Mouse (Mus musculus) adrenal gland, postnatal 25 days (tissue): ENCODE data around the gene Sesn1. TPM values are rescaled to one million over a fixed set of nuclear protein-coding genes. Genes with fewer than 3 reads are reported as not detected.

Source experiments
- DNase-seq: peaks from one replicate; pipeline ENCODE4 v3.0.0; 2021; ENCODE audit warnings: mixed read lengths
- total RNA-seq: library from RNA; stranded (reverse); gene quantifications from 2 replicates; pipeline ENCODE4 v1.2.3, GENCODE M21; 2021

Gene Sesn1
- total RNA-seq, 1 experiment from 2014 or later: 21.5 TPM

DNA sequence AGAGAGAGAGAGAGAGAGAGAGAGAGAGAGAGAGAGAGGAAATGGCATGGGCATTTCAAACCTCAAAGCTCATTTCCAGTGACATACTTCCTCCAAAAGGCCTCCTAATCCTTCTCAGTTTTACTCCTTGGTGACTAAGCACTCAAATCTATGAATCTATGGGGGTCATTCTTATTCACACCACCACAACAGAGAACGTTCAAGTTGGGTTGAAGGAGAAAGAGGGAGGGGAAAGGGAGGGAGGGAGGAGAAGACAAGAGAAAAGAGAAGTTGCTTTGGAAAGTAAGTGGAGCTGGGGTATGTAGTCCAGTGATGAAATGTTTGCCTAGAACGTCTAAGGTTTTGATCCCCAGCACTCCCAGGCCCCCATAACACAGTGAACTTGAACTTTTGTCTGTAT, 60.4 kb downstream of the Sesn1 start:
- DNase-seq: no peak

DNA sequence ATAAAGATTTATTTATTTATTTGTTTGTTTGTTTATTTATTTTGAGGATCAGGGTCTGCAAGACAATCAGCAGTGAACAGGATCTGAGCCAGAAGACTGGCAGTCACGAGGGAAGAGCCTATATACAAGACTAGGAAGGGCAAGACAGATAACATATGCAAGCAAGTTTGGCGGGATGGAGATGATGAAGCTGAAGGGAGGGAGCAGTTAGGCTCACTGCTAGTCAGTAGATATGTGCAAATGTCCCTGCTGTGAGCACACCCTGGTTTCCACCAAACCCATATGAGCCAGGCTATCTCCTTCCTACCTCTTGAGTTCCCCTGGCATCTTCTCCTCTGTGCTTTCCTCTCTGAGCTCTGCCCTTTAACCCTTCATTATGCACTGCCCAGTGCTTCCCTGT, 61.8 kb downstream of the Sesn1 start:
- no peak for DNase-seq

DNA sequence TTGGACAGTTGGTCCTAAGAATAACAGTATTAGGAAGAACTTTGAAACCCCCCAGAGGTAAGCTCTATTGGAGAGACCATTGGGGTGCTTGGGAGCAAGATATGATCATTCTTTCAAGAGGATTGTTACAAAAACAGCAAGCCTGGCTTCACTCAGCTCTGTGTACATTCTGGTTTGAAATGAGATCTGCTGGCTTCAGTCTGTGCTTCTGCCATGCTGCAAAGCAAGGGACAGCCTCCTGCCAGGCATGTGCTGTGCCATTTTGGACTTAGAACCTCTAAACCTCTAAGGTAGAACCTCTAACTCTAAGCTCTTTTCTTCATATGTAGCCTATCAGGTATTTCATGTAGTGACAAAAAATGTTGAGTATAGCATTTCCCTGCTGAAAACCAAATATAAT, 65.9 kb downstream of the Sesn1 start:
- DNase-seq: no peak

DNA sequence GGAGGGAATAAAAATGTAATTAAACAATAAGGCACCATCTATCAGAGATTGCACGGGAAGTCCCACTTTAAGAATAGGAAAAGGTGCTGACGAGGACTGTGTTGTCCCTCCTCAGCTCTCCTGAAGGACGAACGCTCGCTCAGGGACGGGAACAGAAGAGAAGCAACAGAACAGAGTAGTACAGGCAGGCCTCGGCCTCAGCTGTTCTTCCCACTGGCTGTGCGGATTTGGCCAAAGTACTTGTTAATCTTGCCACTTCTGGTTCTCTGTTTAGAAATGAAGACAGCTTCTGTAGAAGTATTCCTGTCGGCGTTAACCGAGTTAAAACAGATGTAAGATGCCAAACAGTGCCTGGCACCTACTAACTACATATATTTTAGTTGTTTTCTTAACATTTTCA, 68.6 kb downstream of the Sesn1 start:
- no peak for DNase-seq

DNA sequence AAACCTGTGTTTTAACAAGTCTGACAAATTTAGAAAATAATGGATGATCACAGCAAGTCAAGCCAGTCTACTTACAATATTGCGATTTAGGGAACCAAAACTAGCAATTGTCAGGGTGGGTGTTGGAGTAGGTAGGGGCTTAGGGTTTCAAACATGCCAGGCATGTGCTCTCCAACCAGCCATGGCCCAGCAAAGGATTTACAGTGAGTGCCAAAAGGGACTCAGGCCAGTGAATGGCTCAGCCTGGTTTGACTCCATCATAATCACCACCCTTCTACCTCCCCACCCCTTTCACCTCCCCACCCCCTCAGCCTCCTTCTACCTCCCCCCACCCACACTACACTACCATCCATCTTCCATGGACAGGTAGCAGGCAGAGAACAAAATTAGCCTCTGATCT, 69.9 kb downstream of the Sesn1 start:
- no peak for DNase-seq

DNA sequence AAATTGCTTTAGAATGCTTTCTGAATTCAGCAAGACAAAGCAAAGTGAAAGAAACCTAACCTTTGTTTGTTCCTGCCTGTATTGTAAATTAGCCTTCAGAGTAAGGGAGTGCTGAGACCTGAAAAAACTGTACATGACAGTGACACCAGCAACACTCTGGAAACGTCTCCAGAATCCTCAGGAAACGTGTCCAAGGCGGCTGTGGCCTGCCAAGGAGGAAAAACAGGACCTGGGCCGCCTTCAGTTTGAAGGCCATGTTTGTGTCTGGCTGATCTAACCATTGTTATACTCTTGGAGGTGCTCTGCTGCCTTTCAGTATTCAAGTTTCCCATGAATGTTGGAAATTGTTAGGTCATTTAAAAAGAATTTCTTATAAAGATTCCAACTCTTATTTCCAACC, 70.5 kb downstream of the Sesn1 start:
- no peak for DNase-seq

DNA sequence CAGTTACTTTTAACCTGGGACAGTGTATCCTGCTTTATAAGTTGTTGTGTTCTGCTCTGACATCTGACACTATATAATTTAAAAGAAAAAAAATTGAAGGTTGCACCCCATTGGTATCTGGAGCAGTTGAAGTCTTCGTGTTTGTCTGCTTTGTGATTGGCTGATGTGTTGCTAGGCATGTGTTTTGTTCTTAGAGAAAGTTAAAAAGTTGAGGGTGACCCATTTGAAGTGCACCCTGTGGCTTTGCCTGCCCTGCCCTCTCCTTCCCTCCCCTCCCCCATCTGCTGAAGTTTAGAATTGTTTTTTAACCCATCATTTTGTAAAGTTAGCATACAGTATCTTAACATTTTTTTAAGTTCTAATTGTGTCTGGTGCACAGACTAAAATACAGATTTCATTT, 71.0 kb downstream of the Sesn1 start:
- DNase-seq: no peak

DNA sequence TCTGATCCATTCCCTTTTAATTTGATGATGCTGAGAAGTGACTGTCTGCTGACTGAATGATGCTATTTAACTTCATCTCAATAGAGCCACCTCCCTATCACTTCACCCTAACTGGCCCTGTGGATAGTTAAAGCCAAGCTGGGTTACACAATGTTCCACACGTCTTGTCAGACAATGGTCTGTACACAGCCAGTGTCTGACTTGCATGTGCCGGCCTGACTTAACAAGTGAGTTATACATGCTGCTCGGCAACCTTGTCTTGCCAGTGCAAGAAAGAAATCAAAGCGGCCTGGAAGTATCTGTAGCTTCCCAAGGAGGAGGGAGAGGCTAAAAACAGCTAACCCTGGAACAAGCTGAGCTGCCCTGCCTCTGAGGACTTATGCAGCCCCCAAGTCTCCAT, 71.7 kb downstream of the Sesn1 start:
- DNase-seq: no peak

DNA sequence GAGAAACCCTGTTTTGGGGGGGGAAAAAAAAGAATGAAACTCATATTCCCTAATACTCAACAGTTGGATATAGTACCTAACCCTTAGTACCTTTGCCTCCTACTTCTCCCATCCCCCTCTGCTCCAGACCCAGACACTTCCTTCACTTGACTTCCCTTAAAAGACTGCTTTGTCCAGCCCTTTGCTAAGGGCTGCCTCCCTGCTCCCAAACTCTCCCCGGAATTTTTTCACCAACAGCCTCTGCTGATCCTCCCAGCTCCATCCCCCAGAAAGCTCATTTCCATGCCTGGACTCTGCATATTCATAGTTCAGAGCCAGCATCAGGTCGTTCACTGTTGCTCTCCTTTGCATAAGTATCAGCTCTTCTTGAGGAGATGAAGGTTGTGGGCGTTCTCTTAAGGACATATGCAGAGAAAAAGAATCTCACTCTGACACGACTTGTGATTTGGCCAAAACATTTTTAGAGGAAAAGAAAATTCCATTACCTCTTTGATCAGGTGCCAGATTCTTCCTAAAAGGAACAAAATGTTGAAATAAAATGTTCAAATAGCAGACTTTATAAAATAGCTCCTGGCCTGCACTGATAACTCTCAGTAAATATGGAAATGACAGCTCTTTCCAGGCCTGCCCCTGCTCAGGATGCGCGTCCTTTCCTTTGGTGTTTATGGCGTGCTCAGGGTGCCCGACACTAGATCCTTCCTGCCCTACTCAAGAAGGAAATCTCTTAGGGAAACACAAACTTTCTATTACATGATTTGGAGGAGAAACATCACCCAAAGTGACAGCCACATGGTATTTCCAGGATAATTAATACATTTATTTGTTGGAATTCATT, 74.2 kb downstream of the Sesn1 start:
- no peak for DNase-seq

DNA sequence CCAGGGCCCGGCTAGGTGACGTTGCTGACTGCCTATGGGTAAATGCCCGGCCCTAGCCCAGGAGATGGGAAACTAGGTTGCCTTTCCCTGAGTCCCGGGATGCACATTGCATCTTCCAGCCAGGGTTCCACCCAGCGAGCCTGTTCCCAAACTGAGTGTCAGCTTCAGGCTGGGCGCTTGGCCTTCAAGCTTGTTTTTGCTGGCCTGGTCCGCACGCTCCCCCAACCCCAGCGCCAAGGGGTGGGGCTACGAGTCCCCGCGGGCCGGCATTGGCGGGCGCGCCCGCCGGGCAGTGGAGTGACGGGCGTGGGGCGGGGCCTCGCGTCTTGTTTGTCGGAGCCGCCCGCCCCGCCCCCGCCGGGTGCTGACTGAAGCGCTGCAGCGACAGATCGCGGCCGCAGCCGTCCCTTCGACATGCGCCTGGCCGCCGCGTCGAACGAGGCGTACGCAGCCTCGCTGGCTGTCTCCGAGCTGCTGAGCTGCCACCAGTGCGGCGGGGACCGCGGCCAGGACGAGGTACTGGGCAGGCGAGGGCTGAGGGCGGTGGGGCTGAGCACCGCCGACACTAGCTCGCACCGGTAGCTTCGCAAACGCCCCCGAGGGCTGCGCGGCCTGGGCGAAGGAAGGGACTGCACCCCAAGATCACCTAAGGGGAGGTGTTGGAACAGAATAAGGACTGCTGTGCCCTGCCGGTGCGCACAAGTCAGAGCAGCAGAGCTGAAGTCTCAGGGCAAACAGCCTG, 77.5 kb downstream of the Sesn1 start:
- peak; percentile 99 for DNase-seq

DNA sequence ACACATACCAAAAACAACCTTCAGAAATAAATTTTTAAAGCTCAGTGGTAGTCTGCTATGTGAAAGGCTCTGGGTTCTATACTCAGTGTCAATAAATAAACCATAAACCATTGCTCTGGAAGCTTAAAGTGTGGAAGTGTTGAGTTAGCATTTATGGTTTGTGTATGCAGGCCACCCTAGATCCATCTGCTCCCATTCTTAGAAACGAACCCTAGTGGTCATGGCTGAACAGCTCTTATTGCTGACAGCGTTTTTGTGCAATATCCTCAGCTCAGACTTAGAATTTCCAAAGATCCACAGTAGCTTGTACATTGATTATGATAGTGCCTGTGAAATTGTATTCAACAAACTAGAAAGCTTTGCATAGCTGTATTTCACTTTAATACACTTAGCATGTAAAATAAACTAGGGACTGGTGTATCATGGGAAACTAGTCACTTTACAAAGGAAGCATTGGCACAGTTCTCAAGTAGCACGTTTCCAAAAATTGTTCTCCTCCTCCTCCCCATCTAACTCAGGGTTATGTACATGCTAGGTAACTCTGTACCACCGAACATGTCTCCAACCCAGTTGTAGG, 78.7 kb downstream of the Sesn1 start:
- DNase-seq: no peak

DNA sequence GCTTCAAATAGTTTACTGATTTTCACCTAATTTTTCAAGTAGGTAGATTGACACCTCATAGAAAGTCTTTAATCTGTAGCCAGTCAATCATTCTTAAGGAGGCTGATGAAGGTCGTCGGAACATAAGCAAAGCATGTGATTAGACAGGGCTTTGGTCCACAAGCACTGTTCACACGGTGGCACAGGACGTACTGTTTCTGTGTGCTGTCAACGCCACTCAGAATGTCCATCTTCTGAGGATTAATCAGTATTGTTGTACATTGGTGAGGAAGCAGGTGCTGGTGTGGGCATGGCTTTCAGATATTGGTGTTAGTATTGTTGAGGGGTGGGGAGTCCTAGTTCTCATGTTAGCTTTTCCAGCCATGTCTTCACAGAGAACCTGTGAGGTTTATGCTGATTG, 79.8 kb downstream of the Sesn1 start:
- DNase-seq: no peak

DNA sequence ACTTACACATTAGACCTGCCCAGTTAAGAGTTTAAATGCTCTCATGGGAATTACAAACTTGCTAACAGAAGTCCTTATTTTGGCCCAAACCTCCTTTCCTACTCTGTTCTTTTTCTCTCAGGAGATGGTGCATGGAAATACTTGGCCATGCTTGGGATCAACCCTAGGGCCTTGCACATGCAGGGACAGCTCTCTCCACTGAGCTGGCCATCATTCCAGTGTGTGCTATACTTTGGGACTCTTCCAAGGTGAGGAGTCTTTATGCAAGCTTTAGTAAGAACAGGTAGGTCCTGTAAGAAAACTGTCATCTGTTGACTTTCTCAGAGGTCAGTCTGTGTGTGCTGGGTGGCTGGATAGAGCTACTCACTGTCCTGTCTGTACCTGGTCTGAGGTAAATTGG, 80.8 kb downstream of the Sesn1 start:
- DNase-seq: no peak

DNA sequence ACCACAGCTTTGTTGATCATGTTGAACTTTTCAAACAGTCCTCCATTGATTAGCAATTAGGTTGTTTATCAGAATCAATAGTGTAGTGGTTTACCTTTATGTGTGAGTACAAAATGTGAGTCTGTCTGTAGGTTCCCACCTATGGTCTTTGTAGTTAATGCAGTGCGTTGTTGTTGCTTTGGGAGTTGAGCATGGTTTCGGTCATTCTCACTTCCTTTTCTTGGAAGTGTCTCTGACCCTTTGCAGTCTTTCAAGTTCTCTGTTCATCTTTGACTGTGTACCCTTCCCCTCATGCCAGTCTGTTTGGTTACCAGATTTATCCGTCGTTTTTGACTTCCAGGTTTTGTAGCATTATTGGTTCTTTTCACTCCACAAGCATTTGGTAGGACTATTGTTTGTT, 81.6 kb downstream of the Sesn1 start:
- no peak for DNase-seq

DNA sequence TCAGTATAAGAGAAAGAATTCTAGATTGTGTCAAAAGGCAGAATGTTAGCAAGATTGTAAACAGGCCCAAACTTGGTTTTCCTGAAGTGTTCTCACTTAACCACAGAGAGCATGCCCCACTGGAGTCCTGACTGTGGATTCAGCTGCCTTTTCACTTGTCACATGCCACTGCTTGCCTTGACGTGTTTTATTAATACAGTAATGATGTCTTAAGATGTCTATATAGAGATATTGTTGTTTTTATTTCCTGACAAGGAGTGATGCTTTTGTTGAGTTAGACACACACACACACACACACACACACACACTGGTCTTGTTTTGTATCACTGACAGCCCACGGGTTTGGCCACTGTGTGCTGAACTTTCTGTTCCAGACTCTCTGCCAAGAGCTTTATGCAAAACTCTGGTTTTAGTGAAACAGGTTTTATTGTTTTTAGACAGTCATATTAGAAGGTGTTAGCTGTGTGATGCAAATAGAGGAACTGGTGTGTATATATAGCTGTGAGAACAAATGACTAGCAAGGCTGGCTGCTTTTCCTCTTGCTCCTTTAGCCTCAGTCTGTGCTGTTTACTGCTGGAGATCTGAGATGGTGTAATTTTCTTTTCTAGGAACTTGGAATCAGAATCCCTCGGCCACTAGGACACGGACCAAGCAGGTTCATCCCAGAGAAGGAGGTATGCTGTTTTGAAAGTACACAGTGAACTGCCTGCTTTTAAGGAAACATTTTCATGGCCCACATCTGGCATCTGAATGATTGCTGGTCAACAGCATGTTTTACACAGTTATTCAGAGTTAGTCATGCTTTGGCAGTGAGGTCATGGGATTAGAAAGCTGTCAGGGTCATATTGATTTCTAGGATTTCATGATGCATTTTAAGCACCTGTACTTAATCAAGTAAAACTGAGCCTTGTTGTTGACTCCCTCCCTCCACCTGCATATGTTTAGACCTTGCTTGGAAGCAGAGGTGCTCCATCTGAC, 84.0 kb downstream of the Sesn1 start:
- no peak for DNase-seq

DNA sequence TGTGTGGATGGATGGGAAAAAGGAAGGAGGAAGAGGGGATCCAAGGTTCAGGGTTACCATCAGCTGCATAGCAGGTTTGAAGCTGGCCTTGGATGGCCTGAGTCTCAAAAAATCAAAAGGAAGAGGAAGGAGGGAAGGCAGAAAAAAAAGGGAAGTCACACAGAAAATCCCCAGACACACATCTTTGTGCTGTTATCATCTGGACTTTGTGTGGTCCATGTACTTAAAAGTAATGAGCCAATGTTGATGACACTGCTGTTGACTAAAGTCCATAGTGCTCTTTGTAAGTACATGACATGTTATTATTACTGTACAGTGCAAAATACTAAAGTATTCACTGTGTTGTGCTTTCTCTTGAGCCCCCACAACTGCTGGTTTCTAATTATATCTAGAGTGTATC, 86.7 kb downstream of the Sesn1 start:
- no peak for DNase-seq

DNA sequence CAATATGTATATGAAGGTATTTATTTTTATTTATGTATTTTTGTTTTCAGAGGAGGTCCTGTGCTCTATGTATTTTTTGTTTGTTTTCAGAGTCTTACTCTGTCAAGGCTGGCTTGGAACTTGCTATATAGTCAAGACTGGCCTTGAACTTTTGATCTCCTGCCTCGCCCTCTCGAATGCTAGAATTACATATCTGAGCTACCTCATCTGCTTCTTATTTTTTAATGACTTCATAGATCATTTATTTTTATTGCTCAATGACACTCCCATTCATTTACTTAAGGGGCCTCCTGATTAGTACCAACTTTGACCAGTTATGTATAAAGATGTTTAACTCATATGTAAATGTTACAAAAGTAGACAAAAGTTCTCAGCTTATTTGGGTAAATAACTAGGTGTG, 87.1 kb downstream of the Sesn1 start:
- DNase-seq: no peak

DNA sequence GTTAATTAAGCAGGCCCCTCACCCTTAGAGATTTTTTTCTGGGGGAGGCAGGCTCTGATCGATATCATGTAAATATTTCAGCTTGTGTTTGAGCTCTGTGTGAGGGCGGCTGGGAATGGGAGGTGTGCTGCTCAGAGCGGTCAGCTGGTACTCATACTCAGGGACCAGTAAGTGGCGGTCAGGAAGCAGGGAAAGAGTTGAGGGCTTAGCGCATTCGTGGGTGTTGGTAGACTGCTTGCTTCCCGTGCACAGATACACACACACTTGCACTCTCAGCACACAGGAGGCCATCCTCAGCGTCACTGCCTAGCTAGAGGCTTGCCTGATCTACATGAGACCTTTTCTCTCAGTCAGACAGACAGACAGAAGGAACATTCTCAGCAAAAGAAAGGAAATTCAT, 91.7 kb downstream of the Sesn1 start:
- no peak for DNase-seq

DNA sequence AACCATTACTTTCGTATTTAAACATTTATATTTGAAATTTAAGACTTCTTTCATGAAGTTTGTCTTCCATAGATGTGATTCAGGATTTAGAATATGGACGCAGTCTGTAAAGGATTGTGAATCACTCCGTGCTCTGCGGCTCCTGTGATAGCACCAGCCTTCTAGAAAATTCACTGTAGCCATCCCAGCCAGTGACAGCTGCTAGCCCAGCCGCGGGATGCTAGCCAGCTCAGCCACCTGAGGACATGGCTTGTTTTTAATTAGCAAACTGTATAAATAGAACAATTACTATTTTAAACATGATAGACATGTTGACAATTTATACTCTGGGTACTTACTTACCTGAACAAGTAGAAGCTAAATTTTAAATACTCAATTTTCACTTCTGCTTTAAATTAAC, 92.1 kb downstream of the Sesn1 start:
- no peak for DNase-seq

DNA sequence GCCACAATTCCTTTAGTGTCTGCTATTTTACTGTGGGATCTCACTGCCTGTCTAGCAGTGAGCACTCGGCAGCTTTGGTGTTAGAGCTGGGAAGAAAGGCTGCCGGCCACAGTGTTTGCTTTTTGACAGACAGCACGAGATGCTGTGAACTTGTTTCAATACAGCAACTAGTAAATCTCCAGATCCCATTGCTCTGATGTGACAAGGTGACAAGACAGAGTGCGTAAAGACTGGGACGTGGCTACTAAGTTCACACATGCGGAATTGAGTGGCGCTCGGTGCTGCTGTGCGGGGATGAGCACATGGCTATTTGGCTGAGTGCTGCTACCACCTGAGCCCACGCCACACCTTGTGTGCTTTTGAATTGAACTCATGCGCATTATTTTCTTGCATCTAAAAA, 97.7 kb downstream of the Sesn1 start:
- DNase-seq: no peak

DNA sequence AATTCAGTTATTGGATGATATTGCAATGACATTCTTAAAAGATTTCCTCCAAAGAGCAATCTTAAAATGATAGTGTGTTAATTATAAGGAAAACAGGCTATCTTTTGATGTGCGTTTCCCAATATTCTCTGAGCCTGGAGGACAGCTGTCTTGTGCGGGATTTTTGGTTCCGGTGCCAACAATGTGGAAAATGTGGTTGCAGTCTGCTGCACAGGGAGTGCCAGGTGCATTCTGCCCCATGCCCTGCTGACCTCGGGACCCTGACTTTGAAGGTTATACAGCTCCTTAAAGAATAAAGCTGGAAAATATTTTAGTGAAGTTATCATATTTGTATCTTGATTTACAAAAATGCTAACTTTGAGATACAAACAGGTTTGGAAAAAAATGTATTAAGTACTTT, 98.2 kb downstream of the Sesn1 start:
- DNase-seq: no peak

DNA sequence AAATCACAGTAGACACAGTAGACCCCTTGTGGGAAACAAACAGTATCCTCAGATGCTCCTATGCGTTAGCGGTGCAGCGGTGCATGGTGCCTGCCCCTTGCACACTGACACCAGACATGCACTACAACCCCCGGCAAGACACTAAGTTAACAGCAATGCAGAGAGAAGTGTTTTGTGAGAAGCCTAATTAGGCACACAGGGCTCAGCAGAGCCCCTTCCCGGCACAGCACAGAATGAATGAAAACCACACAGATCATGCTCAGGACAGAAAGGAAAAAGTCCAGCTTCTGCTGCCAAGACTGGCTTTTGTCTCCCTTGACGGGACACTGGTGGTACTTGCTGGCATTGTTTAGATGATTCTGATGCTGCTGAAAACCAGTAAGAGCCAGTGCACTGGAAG, 99.2 kb downstream of the Sesn1 start:
- no peak for DNase-seq
